Mouse (Mus musculus): ENCODE data around the gene Baiap2. TPM values are rescaled to one million over a fixed set of nuclear protein-coding genes. Genes with fewer than 3 reads are reported as not detected.

The Baiap2 gene
- total RNA-seq, 2 experiments from 2014 or later = 197 to 200 TPM

DNA sequence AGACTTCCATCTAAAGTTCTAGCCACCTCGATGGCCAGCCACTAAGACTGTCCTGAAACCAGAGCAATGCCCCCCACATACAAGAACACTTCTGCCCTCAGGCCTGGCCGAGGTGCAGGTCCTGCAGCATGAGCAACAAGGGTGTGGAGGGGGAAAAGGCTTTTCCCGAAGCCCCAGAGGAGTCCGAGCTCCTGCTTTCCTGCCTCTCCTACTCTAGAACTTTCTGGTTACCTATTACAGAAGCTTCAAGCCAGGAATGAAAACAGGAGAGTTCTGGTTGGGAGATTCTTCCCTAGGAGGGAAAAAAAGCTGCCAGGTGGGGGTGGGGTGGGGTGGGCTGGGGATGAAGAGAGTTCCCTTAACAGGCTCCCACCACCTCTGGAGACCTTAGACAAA lies 2.9 kb upstream of the Baiap2 start:
- DNase-seq (ENCODE audit: low spot score in 2 of 2) = no peak
- intact Hi-C loops (cut with DNase I) = loop anchor here (10.0 kb wide), 1 partner anchor 155 kb away; the partner anchor contains the start of genes Ndufaf8 and Tepsin

DNA sequence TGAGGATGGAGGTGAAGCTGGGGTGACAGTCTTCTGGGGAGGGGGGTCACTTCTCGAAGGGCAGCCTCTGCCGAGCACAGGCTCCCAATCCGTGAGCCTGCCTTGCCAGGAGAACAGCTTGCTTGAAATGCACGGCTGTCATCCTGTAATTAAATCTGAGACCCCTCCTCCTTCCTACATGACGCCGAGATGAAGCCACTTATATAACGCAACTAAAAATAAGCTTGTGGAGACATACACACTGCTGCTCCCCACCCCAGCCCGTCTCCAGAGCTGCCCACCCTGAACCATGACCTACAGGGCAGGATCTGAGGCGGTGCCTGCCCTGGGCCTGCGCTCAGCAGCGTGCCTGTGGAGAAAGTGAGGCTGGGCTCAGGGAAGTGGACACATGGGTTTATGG lies 2.4 kb upstream of the Baiap2 start:
- intact Hi-C loops (cut with DNase I) = no loop called here
- DNase-seq (ENCODE audit: low spot score in 2 of 2) = peak; percentile 68 to 81

- intact Hi-C loops (cut with DNase I) = loop anchor here (2.0 kb wide), 1 partner anchor 49 kb away; no protein-coding TSS in a partner anchor
Observed at GRCm38 (mm10) chr11:119941794-119942193, 769 bp upstream of the Baiap2 start.

GRCm38 (mm10) chr11:119942201-119942726 lies 299 bp upstream of the Baiap2 start:
- peak in 1 of 2 experiments; percentile 52 for DNase-seq (ENCODE audit: low spot score in 2 of 2)

More at GRCm38 (mm10) chr11:119941794-119942193, 769 bp upstream of the Baiap2 start:
- DNase-seq (ENCODE audit: low spot score in 2 of 2) = no peak

DNA sequence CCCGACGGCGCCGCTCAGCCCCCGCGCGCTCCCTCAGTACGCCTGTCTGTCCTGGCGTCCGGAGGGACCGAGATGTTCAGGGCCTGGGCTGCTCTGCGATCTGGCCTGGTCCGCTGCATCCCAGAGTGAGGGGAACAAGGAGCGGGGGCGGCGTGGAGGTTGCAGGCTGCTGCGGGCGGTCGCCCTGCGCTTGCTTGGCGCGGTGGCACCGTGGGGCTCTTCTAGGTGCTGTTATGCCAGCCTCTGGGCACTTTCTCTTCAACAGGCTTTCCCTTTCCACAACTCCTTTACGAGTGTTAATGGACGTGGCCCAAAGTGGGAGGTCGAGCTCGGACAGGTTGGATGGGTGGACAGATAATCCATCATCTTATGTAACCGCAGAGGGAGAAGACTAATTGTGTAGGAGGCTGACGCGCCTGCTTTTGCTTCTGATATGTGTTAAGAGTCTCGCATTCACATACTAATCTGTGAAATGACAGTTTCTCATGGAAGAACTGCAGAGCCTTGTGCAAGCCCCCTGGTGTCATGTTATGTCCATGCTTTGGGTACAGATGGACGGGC lies 945 bp downstream of the Baiap2 start:
- intact Hi-C loops (cut with DNase I) = loop anchor here (2.0 kb wide), 1 partner anchor 47 kb away; no protein-coding TSS in a partner anchor
- DNase-seq (ENCODE audit: low spot score in 2 of 2) = peak; percentile 34 to 43

More at GRCm38 (mm10) chr11:119942201-119942726, 299 bp upstream of the Baiap2 start:
- intact Hi-C loops (cut with DNase I) = loop anchor here (2.0 kb wide), 1 partner anchor 49 kb away; no protein-coding TSS in a partner anchor

DNA sequence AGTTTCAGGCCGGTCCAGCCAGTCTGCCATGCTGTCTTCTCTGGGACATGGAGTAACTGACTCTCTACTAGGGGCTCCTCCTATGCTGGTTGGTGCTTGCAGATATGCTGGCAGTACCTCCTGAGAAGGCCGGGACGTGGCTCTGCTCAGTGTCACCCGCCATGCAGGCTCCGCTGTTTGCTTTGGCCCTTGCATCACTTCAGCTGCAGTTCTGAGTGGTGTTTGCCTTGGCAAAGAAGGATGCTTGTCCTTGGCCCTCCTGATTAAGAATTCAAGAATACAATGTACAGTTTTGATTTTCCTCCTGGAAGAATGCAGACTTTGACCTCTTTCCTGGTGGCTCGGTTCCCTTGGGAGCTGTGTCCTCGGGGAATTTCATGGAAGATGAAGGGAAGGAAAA lies 2.8 kb downstream of the Baiap2 start:
- DNase-seq (ENCODE audit: low spot score in 2 of 2) = no peak
- intact Hi-C loops (cut with DNase I) = no loop called here

GRCm38 (mm10) chr11:119947426-119947825 lies 4.9 kb downstream of the Baiap2 start:
- no peak for DNase-seq (ENCODE audit: low spot score in 2 of 2)
- intact Hi-C loops (cut with DNase I) = no loop called here

- intact Hi-C loops (cut with DNase I) = no loop called here
- DNase-seq (ENCODE audit: low spot score in 2 of 2) = no peak
Observed at GRCm38 (mm10) chr11:119947897-119948296, 5.3 kb downstream of the Baiap2 start.

GRCm38 (mm10) chr11:119948305-119948704 lies 5.7 kb downstream of the Baiap2 start:
- intact Hi-C loops (cut with DNase I) = no loop called here
- DNase-seq (ENCODE audit: low spot score in 2 of 2) = no peak

DNA sequence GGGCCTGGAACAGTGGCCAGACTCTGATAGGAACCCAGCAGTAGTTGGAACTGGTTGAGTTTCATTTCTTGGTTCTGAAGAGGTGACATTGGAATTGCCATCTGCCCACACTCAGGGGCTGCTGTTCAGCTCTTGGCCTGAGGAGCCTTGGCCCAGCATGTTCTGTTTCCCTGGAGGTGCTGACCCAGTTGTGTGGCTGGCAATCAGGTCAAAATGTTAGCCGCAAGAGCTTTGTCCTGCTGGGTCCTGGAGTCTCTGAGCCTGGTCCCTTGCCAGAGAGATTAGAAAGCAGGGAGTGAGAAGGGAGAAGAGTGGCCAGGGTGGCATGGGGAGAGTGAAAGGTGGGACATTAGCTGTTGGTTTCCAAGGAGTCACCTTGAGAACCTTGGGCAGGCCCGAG lies 6.2 kb downstream of the Baiap2 start:
- intact Hi-C loops (cut with DNase I) = no loop called here
- no peak for DNase-seq (ENCODE audit: low spot score in 2 of 2)

GRCm38 (mm10) chr11:119950535-119950934 lies 8.0 kb downstream of the Baiap2 start:
- no peak for DNase-seq (ENCODE audit: low spot score in 2 of 2)
- intact Hi-C loops (cut with DNase I) = no loop called here

GRCm38 (mm10) chr11:119951326-119951725 lies 8.8 kb downstream of the Baiap2 start:
- no peak for DNase-seq (ENCODE audit: low spot score in 2 of 2)
- intact Hi-C loops (cut with DNase I) = no loop called here

GRCm38 (mm10) chr11:119952429-119953224 lies 10.1 kb downstream of the Baiap2 start:
- intact Hi-C loops (cut with DNase I) = no loop called here
- peak; percentile 52 to 62 for DNase-seq (ENCODE audit: low spot score in 2 of 2)

DNA sequence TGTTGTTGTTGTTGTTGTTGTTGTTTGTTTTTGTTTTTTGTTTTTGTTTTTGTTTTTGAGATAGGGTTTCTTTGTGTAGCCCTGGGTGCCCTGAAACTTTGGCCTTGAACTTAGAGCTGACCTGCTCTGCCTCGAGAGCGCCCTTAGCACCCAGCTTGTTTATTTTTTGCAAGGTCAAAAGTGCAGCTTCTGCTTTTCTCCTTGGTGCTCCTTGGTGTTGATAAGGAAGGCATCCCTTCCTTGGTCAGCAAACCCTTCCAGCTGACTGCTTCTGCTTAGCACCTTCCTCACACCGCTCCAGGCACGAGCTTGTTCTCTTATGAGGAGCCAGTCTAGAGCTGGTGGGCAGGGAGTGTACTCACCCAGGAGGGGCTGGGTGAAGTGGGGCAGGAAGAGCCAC lies 11.7 kb downstream of the Baiap2 start:
- intact Hi-C loops (cut with DNase I) = no loop called here
- no peak for DNase-seq (ENCODE audit: low spot score in 2 of 2)

DNA sequence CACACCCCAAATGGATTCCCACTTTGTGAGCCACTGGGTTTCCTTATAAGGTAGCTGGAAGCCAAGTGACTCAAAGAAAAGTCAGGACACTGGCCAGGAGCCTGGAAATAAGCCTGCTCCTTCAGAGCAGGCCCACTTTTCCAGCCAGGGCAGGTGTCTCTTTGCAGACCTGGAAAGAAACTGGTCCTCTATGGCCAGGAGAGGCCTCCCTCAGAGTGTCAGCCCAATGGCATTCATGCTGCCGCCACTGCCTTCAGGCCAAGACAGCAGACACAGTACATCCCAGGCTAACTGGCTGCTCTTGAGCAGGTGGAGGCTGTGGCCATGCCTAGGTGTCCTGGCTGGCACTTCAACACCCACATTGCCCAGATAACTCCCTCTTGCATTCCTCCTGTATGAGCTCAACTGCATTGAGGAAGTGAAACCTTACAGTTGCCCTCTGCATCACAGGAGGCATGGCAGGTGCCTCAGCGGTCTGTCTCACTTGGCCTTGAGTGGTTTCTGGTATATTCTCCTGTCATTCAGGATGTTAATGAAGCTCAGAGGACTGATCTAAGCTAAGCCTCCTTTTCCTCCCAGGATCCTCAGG lies 12.3 kb downstream of the Baiap2 start:
- intact Hi-C loops (cut with DNase I) = no loop called here
- no peak for DNase-seq (ENCODE audit: low spot score in 2 of 2)

- intact Hi-C loops (cut with DNase I) = no loop called here
- no peak for DNase-seq (ENCODE audit: low spot score in 2 of 2)
Observed at GRCm38 (mm10) chr11:119955432-119955831, 12.9 kb downstream of the Baiap2 start.

DNA sequence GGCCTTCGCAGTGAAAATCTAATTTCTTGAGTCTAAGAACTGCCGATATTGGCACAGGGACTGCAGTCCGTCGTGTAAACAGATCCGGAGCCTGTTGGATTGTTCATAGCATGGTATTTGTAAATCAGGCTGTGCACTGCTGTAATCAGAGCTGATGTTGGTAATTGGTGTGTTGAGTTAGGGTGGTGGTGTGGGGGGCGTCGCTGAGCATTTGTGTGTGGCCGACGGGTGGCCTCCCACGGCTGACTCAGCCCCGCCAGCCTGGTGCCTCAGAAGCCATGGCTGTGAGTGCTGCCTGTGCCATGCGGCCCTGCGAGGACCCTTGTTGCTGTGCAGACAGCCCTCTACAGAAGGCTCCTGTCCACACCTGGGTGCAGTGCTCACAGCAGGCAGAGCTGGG lies 14.0 kb downstream of the Baiap2 start:
- intact Hi-C loops (cut with DNase I) = no loop called here
- no peak for DNase-seq (ENCODE audit: low spot score in 2 of 2)

GRCm38 (mm10) chr11:119958856-119959255 lies 16.3 kb downstream of the Baiap2 start:
- intact Hi-C loops (cut with DNase I) = no loop called here
- DNase-seq (ENCODE audit: low spot score in 2 of 2) = no peak

DNA sequence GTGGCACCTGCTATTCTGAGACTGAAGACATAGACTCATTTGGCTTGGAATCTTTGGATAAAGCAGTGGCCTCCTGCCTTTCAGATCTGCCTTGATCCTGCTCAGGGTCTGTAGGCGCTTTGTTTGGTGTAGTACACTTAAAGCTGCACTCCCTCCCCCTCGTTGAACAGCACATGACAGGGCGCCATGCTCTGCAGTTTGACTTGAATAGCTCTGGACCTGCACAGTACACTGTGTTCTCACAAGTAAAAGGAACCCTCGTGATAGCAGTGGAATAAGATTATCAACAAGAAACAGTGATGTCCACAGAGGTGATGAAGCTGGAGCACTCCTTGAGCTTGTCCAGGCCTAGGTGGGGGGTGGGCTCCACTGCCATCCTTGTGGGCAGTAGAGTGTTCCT lies 17.2 kb downstream of the Baiap2 start:
- peak in 1 of 2 experiments; percentile 69 for DNase-seq (ENCODE audit: low spot score in 2 of 2)
- intact Hi-C loops (cut with DNase I) = no loop called here

DNA sequence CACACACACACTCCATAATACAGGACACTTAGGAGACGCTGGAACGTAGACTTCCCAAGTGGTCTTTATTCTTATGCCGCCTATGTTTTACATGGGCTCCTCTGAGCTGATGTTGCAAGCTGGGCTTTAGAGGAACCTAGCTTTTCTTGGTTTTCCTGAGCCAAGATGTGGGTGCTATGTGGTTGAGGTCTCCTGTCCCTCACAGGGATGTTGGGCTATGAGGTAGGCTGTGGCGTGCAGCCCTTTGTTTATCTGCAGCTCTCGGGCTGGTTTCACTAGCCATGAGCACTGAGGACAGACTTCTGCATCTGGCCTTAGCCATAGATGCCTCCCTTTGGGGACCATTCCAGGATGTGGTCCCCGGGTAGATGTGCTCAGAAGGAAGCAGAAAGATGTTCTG lies 18.1 kb downstream of the Baiap2 start:
- intact Hi-C loops (cut with DNase I) = no loop called here
- DNase-seq (ENCODE audit: low spot score in 2 of 2) = no peak

Data from left cerebral cortex, postnatal 14 days (tissue).